Mouse (Mus musculus) thymus, adult 2 months (tissue): ENCODE data around the gene Them7.

Experiments
- CTCF ChIP-seq: fragments of 200-500 bp; IDR thresholded peaks from 2 replicates; pipeline ENCODE4 v1.5.1; 2012; ENCODE audit warnings: mild to moderate bottlenecking, control low read depth, low read length, moderate library complexity, borderline replicate concordance; ENCODE audit not compliant: control insufficient read depth, poor library complexity, insufficient read depth; ENCODE audit errors: extremely low read depth
- POLR2A ChIP-seq: fragments of 200-500 bp; IDR thresholded peaks from 2 replicates; pipeline ENCODE4 v1.6.1; 2012; ENCODE audit warnings: mild to moderate bottlenecking, low read length, control low read depth, moderate library complexity; ENCODE audit not compliant: control insufficient read depth, poor library complexity, insufficient read depth; ENCODE audit errors: extremely low read depth

GRCm38 (mm10) chr2:105244733-105245132 lies 20.6 kb downstream of the Them7 start:
- TF ChIP-seq POLR2A (no peak), CTCF (no peak)
